Mouse (Mus musculus): Measurements from ENCODE around the gene Zfp1.

Zfp1 gene

DNA sequence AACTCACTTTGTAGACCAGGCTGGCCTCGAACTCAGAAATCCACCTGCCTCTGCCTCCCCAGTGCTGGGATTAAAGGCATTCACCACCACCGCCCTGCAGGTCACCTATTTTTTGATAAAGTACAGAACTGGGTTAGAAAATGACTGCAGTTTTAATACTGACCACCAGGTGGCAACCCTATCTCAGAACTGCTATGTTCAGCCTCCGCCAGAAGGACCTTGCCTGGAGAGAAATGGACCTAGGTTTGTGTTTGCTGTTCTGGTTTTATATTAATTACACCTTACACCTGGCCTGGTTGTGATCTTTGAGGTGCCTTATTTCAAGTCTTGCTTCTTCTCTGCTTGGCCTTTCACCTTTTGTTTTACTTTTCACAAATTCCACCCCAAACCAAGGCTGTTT, 34.9 kb downstream of the Zfp1 start:
- DNase-seq (ENCODE audit: low read depth), result peak; percentile 79

DNA sequence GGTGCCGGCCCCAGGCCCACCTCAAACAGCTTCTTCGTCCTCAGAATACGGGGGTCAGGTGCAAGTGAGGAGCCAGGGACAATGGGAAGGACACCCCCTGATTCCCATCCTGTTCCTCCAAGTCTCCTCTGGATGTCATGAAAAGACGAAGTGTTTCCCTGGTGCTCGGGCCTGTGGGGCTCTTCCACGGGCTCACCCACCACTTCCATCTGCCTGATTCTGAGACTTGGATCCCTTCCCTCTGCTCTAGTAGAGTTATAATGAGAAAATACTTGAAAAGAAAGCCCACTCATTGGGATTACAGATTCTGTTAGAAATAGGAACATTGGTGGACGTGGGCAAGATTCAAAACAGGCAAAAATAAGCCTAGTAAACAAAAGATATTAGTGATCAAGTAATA, 35.6 kb downstream of the Zfp1 start:
- no peak for DNase-seq (ENCODE audit: low read depth)

DNA sequence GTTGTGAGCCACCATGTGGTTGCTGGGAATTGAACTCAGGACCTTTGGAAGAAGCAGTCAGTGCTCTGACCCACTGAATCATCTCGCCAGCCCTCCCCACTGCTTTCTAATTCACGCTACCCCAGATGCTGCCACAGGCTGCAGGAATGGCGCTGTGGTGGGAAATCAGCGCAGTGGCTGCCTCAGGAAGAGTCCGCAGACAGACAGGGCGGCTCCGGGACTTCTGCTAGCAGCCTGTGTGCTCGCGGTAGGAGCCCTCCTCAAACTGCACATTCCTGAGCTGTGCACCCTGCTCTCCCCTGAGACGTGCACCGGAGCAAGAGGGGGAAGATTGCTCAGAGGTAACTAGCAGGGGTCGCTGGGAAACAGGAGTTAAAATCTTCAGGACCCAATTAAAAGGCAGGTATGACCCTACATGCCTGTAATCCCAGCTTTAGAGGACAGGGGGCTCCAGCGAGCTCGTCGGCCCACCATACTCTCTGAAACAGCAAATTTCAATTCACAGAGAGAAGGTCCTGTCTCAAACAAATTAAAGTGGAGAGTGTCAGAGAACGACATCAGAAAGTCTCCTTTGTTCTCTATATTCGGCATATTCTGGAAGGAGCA, 37.3 kb downstream of the Zfp1 start:
- DNase-seq (ENCODE audit: low read depth), result no peak

DNA sequence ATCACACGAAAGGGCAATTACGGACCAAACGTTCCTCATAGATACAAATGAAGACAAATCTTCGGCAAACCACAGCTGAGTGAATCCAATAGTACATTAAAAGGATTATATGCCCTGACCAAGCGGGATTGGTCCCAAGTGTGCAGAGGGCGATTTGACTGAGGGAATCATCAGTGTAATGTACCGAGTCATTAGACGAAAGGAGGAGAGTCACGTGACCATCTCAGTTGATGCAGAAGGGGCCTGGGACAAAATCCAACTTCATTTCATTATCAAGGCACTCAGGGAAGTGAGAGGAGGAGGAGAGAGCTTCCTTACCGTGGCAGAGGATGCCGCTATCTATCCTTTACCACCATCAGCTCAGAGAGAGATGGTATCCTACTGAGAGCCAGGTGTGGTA, 38.0 kb downstream of the Zfp1 start:
- DNase-seq (ENCODE audit: low read depth), result no peak

DNA sequence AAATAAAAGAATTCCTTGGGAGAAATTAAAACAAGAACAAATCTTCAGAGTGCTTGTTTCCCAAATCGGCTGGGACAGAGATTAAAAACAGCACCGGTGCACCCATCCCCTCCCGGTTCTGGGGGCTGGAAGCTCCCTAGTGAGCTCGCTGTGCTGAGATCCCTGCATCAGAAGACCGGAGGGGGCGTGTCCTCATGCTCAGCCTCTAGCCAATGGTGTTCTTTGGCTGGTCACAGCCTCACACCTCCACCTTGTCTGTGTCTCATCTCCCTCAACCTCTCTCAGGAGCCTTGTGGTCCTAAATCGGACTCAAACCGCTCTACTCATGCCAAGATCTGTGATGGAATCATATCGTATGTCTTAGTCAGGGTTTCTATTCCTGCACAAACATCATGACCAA, 39.3 kb downstream of the Zfp1 start:
- no peak for DNase-seq (ENCODE audit: low read depth)

DNA sequence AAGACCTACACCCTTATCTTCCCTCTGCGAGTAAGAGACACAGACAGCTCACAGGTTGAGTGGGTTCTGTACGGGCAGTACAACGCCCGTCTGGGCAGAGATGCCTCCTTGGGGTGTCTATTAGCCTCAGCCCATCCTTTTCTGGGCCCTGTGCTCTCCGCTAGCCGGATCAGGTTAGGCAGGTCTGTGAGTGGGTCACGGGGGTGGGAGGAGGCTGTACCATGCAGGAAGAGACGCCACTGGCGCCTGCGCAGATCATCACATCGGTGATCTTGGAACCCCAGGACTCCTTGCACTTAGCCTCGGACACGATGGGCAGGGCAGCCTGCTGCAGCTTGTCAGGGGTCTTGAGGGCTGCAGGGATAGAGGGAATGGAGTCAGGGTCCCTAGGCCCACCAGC, 43.7 kb downstream of the Zfp1 start:
- DNase-seq (ENCODE audit: low read depth), result no peak

DNA sequence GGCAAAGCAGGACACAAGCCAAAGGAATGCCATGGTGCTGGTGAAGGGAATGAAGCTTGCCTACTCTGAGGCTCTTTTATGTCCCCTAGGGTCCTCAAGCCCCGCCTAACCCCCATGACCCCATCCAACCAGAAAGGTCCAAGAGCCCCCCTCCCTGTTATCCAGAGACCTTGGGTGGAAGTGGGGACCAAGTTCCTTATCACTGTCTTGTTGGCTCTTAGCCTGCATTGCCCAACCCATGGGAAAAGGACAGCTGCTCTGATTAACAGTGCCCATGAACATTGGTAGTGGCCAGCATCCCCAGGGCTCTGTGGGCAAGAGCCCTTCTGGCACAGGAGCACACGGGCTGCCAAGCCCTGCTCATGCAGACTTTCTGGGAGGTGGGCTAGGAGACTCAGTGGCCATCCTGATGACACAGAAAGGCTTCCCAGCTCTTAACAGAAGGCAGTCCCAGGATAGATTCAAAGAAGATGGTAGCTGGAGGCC, 47.8 kb downstream of the Zfp1 start, which contains the start of gene Ctrb1:
Gene Ctrb1 (minus strand): TSS at position 51 of the 486 bp plus-strand sequence.
- no peak for DNase-seq (ENCODE audit: low read depth)

DNA sequence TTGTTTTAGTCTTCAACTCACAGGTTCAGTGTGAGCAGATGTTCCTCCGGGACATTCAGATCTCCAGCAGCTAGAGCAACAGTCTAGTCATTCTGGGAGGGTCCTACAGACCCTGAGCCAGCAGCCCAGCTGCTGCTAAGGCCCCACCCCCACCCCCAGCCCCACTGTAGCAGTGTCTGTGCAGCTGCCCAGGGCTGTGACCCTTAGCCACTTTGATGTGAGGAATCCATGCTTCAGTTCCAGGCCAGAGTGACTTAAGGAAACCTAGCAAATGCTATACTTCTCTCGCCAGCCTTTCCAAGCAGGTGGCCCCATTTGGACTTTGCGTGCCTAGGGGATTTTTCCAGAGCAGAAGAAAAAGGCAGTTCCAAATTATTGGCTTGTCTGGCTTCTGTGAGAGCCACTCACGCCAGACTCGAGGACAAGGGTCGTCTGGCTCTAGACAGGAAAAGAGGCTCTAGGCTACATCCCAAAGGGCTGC, 50.1 kb downstream of the Zfp1 start:
- DNase-seq (ENCODE audit: low read depth), result no peak

DNA sequence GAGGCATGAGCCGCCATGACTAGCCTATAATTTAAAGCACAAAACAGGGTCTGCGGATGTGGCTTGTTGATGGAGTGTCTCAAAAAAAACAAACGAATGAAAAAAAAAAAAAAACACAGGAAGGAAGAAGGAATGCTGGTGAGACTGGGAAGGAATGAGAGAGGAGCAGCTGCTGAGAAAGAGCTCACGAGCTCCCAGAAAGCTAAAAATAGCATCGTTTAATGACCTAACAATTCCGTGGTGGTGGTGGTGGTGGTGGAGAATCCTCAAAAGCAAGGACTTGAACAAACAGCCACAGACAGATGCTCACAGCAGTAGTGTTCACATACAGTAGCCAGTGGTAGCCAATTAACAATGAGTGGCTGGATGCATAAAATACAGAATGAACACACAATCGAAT, 52.2 kb downstream of the Zfp1 start:
- no peak for DNase-seq (ENCODE audit: low read depth)

DNA sequence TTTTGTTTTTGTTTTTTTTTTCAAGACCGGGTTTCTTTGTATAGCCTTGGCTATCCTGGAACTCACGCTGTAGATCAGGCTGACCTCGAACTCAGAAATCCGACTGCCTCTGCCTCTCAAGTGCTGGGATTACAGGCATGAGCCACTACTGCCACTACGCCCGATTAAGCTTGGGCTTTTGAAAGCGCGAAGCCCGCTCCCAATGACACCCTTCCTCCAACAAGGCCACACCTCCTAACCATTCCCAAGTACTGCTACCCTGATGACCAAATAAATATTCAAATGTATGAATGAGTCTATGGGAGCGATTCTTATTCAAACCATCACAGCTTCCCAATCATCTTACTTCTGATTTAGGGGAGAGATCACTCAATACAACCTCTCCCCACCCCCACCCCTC, 54.5 kb downstream of the Zfp1 start:
- DNase-seq (ENCODE audit: low read depth), result no peak

DNA sequence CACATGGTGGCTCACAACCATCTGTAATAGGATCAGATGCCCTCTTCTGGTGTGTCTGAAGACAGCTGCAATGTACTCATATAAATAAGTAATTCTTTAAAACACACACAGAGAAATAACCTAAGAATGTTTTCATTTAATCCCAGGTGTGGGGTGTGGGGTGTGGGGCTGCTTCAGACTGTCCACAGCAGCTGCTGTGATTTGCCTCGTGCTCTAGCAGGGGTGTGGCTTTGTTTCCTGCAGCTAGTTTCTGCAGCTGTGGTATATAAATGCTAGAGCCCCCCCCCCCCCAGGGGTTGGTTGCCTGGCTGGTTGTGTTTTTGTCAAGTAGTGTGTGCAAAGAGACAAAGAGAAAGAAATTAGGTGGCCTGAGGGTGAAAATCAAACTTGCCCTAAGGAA, 55.8 kb downstream of the Zfp1 start:
- no peak for DNase-seq (ENCODE audit: low read depth)

DNA sequence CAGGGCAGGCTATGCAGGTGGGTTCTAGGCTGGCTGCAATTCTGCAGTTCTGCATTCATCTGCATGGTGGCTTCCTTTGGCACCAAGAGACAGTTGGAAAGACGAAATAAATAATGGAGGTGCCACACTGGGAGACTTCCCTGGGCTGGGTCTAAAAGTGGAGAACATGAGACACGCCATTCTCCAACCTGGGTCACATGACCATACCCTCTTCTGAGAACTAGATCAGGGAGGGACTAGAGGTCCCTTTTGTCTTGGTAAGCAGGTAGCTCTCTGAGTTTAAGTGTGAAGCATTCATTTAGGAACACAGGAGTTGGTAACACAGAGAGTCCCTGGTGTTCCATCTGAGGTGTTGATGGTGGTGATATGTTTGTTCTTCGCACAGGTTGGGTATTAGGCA, 57.0 kb downstream of the Zfp1 start:
- DNase-seq (ENCODE audit: low read depth), result no peak

DNA sequence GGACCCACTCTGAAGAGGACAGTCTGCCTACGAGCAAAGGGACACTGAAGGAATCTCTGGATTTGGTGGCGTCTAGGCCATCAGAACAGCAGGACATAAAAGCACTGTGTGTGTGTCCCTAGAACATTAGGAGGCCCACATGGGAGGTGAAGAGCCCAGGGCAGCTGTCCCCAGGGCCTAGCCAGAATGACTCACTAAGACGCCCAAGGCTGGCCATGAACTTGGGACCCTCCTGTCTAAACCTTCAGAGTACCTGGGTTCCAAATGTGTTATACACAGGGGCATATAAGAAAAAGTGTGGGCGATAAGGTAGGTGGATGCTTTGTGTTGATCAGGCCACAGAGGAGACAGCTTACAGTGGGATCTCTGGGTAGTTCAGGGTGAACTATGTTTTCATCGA, 57.5 kb downstream of the Zfp1 start:
- no peak for DNase-seq (ENCODE audit: low read depth)

DNA sequence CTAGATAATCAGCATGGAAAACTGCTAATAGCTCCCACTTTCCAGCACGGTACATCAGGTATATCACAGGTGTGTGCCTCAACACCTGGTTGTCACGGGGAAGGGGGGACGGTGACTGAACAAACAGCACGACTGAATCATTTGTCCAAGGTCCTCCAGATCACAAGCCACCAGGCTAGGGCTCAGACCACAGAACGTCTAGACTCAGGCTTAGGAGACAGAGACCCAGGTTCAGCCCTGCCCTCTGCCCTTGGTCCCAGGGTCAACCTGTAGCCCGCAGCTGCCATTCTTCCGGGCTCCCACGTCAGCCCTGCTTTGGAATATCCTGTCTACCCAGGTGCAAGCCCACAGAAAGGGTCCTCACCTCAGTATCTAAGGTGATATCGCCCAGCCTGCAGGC, 58.2 kb downstream of the Zfp1 start:
- no peak for DNase-seq (ENCODE audit: low read depth)

DNA sequence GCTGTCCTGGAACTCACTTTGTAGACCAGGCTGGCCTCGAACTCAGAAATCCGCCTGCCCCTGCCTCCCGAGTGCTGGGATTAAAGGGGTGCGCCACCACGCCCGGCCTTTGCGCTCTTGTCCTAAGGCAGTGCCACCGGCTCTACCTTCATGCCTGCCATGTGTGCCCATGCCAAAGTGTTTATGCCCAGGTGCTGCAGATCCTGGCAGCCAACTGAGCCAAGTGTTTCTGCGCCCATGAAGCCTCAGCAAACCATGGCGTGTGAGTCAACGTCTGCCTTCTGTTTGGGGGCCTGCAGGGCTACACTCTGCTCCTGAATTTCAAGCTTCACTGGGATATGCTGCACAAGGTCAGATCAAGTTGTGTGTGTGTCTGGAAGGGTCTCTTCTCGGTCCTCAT, 61.4 kb downstream of the Zfp1 start:
- no peak for DNase-seq (ENCODE audit: low read depth)

DNA sequence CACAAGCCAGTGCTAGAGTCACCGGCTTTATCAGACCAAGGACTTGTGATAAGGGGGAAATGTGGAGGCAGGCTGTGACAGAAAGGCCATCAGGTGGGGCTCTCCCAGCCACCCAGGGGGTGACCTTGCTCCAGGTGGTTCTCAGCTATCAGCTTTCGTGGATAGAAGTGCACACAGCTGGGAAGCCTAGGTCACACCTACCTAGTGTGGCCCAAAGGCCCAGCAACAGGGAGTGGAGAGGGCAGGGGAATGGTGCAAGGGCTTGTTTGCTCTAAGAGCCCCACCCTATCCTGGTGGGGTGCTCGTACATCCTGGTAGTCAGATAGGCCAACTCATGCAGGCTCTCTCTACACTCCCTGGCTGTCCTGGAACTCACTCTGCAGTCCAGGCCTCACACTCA, 62.0 kb downstream of the Zfp1 start:
- no peak for DNase-seq (ENCODE audit: low read depth)

DNA sequence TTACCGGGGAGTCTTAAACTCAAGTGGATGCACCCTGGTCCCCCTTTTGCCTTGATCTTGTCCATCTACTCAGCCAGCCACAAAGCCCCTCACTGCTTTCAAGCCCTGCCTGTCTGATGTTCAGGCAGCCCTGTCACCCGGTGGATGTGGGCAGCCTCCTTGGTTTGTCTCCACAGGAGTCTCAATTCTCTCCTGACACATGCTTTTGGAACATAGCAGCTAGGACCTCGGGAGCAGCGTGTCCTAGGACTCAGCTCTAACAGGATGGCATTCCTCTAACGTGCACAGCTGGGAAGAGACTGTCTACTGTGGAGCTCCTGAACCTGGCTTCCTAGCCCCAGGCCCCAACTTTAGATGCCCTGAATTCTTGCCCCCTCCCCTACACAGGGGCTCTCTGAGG, 62.5 kb downstream of the Zfp1 start:
- DNase-seq (ENCODE audit: low read depth), result no peak

DNA sequence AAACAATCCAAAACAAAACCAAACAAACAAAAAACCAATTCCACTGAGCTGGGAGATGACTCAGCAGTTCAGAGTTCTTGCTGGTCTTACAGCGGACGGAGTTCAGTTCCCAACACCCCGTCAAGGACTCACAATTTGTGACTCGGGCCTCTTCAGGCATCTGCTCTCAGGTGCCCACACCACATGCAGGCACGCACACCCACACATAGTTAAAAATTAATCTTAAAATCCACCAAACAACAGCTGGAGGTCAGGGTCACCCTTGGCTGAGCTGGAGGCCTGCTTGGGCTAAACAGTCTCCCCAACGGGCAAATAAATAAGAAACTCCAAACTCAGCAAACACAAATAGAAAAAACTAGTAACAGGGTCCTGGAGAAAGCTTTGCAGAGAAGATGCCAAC, 65.1 kb downstream of the Zfp1 start:
- DNase-seq (ENCODE audit: low read depth), result peak; percentile 9

DNA sequence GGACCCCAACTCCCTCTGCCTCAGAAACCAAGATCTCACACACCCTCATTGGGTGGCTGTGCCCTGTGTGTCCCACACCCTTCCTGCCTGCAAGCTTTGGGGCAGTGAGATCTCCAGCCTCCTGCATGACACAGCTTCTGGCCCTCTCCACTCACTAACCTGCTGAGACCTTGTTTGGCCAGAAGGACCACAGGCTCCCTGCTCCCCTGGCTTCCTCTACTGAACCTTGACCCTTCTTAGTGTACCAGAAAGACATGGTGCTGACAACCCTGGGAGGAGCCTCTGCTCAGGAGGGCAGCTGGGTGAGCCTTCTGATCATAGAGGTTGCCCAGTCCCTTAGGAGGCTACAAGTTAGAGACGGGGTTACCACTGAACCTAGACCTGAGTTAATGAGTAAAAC, 66.0 kb downstream of the Zfp1 start:
- no peak for DNase-seq (ENCODE audit: low read depth)

DNA sequence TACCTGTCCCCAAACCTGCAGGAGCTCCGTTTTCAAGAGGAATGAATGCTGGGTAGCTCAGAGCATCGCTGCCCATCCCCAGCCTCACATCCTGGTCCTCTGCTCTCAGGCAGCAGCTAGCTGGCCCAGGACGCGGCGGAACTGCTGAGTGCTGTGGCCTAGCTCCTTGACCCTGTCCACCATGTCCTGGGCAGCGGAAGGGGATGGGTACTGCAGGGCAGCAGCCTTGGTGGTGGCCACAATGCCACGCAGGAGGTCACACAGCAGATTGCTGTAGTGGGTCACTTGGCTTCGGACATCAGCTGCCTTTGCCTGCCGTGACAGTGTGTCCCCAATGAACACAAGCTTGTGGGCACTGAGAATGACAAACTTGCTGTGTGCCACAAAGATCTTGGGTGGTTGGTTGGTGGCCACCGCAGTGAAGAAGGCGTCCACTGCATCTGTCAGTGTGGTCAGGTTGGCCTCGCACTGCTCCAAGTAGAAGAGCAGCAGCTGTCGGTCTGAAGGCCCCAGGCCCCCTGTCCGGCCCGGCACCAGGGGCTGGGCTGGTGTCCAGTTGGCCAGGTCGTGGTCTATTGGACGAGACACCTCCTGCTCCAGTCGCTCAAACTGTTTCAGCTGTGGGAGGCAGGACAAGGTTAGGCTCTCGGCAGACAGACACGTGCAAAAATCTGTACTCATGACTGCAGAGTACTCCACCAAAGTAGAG, 67.7 kb downstream of the Zfp1 start:
- DNase-seq (ENCODE audit: low read depth), result no peak

DNA sequence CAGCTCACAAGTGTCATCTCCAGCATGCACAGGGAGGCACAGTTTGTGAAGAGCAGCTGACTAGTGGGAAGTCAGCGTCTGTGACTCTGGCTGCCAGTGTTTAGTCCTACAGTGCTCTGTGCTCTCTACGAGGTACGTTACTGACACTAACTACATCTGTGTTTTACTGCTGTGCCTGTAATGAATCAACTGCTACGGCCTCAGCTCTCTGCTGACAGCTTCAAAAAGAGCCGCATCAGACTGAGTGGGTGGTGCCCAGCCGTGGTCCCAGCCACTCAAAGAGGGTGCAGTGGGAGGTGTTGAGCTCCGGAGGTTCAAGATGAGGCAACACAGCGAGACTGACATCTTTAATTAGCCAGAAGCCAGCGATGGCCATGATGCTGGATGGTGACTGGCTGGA, 68.9 kb downstream of the Zfp1 start:
- no peak for DNase-seq (ENCODE audit: low read depth)

DNA sequence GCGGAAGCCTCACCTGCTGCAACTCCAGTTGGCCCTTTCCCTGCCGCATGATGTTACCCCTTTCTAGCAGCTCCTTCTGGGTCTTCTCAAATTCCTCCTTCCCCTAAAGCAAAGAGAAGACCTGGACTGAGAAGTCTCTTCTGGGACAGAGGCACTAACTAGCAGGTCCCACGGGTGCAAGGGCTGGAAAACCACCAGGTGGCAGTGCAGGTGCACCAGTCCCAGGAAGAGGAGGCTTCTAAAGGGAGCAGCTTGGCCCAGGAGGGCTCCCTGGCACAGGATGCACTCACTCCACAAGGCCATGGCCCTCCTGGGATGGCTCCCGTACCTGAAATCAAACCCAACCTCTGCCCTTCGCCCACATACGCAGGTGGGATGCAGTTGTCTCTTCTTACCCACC, 69.4 kb downstream of the Zfp1 start:
- peak; percentile 65 for DNase-seq (ENCODE audit: low read depth)

DNA sequence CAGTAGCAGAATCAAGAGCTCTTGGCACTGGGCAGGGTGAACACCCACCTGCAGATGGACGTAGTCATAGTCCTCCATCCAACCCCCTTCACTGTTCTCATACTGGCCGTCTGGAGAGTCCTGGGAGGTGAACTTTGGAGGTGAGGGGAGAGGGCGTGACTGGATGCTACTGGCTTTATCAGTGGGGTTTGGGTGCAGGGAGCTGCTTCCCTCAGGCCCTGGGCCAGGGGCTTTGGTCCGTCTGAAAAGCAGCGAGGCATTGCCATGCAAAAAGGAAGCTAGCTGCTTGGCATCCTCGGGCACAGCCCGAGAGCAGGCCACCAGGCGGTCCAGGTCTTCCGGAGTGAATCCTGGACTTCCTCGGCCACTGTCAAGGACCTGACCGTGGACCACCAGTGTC, 70.1 kb downstream of the Zfp1 start:
- no peak for DNase-seq (ENCODE audit: low read depth)

DNA sequence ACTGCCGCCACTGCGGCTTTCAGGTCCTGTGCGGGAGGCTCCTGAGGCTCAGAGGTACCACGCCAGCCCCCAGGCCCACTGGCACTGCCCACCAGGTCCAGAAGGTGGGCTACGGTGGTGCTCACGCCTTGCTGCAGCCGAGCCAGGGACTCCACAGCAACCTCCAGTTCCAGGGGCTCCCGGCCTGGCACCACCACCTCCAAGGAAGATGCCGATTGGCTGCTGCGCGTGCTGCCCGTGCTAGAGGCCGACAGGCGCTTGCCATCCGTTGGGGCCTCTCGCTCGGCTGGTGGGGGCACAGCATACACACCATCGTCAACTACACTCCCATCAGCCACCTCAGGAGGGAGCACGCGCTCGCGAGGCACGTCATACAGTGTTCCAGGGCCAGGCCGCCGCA, 70.6 kb downstream of the Zfp1 start:
- DNase-seq (ENCODE audit: low read depth), result no peak

Measured in 416B (cell line).